Mouse (Mus musculus): ENCODE measurements around the gene Csnk1g2. TPM values are rescaled to one million over a fixed set of nuclear protein-coding genes. Genes with fewer than 3 reads are reported as not detected.
A peak's percentile ranks its signal among the peaks of the same experiment; 100 is the strongest.

Gene Csnk1g2
- total RNA-seq (2021), result 100 to 1,000 TPM; 134 to 140 TPM
- long read RNA-seq, experiment 1, transcript Csnk1g2-201 (11 exons, 2,348 nt), result major isoform, 23 of 172 reads
- long read RNA-seq, experiment 1, partial matches to known transcripts, result 12 of 172 reads
- long read RNA-seq, experiment 1, other reads (novel, unspliced or antisense), result 137 of 172 reads
- long read RNA-seq, experiment 2, transcript Csnk1g2-201 (11 exons, 2,348 nt), result major isoform, 25 of 308 reads
- long read RNA-seq, experiment 2, partial matches to known transcripts, result 22 of 308 reads
- long read RNA-seq, experiment 2, other reads (novel, unspliced or antisense), result 259 of 308 reads

GRCm38 (mm10) chr10:80622661-80623456 is at the start of gene Csnk1g2:
TSS of gene Csnk1g2 (plus strand) at chr10:80622838.
- peak in 1 of 2 experiments; percentile 54 for DNase-seq (ENCODE audit: low spot score in 2 of 2)

- DNase-seq (ENCODE audit: low spot score in 2 of 2), result no peak
Observed at GRCm38 (mm10) chr10:80573944-80574343, 48.7 kb upstream of the Csnk1g2 start.

GRCm38 (mm10) chr10:80574896-80575295 is 47.7 kb upstream of the Csnk1g2 start:
- no peak for DNase-seq (ENCODE audit: low spot score in 2 of 2)

GRCm38 (mm10) chr10:80575925-80576324 is 46.7 kb upstream of the Csnk1g2 start:
- no peak for DNase-seq (ENCODE audit: low spot score in 2 of 2)

GRCm38 (mm10) chr10:80576351-80577194 is 46.1 kb upstream of the Csnk1g2 start:
- peak; percentile 63 to 75 for DNase-seq (ENCODE audit: low spot score in 2 of 2)

- peak; percentile 99 to 100 for DNase-seq (ENCODE audit: low spot score in 2 of 2)
Observed at GRCm38 (mm10) chr10:80577195-80578130, 45.2 kb upstream of the Csnk1g2 start, which contains the start of gene Klf16. TSS of gene Klf16 (minus strand) at chr10:80577321.

GRCm38 (mm10) chr10:80578131-80578750 is 44.4 kb upstream of the Csnk1g2 start:
- DNase-seq (ENCODE audit: low spot score in 2 of 2), result peak; percentile 76 to 82

- DNase-seq (ENCODE audit: low spot score in 2 of 2), result peak; percentile 42 to 49
Observed at GRCm38 (mm10) chr10:80578911-80579310, 43.7 kb upstream of the Csnk1g2 start.

GRCm38 (mm10) chr10:80583047-80583446 is 39.6 kb upstream of the Csnk1g2 start:
- no peak for DNase-seq (ENCODE audit: low spot score in 2 of 2)

GRCm38 (mm10) chr10:80584045-80584488 is 38.6 kb upstream of the Csnk1g2 start:
- DNase-seq (ENCODE audit: low spot score in 2 of 2), result peak in 1 of 2 experiments; percentile 38

- DNase-seq (ENCODE audit: low spot score in 2 of 2), result no peak
Observed at GRCm38 (mm10) chr10:80584642-80585552, 37.7 kb upstream of the Csnk1g2 start.

GRCm38 (mm10) chr10:80585581-80585980 is 37.1 kb upstream of the Csnk1g2 start:
- DNase-seq (ENCODE audit: low spot score in 2 of 2), result no peak

- peak in 1 of 2 experiments; percentile 38 for DNase-seq (ENCODE audit: low spot score in 2 of 2)
Observed at GRCm38 (mm10) chr10:80586407-80587304, 36.0 kb upstream of the Csnk1g2 start.

GRCm38 (mm10) chr10:80587305-80587657 is 35.4 kb upstream of the Csnk1g2 start:
- peak in 1 of 2 experiments; percentile 25 for DNase-seq (ENCODE audit: low spot score in 2 of 2)

GRCm38 (mm10) chr10:80589127-80589878 is 33.3 kb upstream of the Csnk1g2 start:
- peak in 1 of 2 experiments; percentile 25 for DNase-seq (ENCODE audit: low spot score in 2 of 2)
